Mouse (Mus musculus) thymus, adult 18-20 months (tissue): Measurements from ENCODE around the gene Natd1.
"Not testable (repeated sequence)": the region's sequence is repeated elsewhere in the genome, so short reads cannot be mapped to it uniquely, and the experiment has no call there.

ENCODE experiments used
- DNase-seq, 2 experiments: peaks; one replicate each; pipeline ENCODE4 v3.0.0; 2022; ENCODE audit warnings: mixed read lengths in 2 of 2

Natd1 gene

DNA sequence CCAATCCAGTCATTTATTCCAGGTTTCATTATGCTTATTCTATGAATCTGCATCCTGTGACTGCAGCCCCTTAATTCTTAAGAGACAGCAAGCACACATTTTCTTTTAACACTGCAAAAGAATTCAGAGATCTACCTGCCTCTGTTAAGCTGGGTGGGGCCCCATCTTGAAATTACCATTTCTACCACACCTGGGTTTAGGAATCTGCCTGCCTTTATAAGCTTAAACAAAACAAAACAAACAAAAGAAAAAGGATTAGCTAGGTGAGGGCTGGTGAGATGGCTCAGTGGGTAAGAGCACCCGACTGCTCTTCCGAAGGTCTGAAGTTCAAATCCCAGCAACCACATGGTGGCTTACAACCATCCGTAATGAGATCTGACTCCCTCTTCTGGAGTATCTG, 27.6 kb downstream of the Natd1 start:
- DNase-seq = not testable (repeated sequence)

GRCm38 (mm10) chr11:60882386-60882785, 32.2 kb downstream of the Natd1 start:
- DNase-seq = no peak

GRCm38 (mm10) chr11:60880559-60880958, 34.0 kb downstream of the Natd1 start:
- DNase-seq = no peak

DNA sequence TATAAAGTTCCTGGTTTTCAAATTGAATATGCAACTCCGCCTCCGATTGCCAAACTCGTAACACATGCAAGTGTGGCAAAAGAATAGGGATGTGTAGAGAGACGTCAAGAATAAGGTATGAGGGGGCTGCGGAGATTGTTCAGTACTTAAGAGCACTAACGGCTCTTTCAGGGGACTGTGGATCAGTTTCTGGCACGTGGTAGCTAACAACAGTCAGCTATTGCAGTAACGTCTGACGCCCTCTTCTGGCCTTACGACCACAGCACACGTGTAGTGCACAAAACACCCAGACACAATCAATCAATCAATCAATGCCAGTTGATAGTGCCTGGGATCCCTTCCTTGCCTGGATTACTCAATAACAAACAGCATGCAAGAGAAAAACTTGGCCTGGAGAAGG, 35.1 kb downstream of the Natd1 start:
- DNase-seq = peak; percentile 10 to 49

- DNase-seq = peak; percentile 96
Observed at GRCm38 (mm10) chr11:60878675-60879294, 35.8 kb downstream of the Natd1 start, which contains the start of gene Tmem11. Gene Tmem11, minus strand, starts transcription at chr11:60879272.

DNA sequence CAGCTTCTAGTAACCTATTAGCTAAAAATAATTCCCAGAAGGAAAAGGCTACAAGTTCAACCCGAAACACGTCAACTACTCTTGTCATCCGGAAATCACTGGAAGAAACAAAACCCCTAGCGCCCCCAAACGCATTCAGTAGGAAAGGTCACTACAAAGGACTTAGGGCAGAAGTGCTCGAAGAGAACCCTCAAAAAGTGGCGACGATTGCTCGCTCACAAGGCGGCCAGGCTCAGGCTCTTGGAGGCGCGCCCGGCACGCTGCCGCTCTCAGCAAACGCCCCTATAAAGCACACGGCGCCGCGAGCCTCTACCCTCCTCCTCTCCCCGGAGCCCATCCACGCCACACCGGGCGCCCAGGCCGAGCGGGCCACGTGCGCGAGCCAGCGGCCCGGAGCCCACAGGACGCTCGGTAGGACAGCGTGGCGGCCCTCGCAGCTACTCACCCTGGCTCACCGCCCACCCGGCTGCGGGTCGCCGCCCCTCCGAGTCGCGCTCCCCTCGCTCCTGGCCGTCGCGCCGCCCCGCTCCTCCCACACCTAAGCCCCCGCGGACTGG, 36.4 kb downstream of the Natd1 start:
- DNase-seq = peak in 1 of 2 experiments; percentile 36

- DNase-seq = no peak
Observed at GRCm38 (mm10) chr11:60873101-60873500, 41.4 kb downstream of the Natd1 start.

DNA sequence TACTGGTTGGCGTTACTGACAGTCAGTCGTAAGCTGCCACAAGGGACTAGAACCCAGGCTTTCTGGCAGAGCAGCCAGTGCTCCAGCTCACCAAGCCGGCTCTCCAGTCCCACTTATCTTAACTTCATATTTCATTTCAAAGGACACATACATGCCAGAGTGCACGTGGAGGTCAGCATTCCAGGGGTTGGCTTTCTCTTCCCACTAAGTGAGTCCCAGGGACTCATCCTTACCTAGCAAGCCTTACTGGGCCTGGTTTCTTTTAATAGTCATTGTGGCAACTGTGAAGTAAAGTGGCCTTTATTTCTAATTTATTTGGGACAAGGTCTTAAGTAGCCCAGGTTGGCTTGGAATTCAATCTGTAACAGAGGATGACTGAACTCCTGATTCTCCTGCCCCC, 43.1 kb downstream of the Natd1 start:
- no peak for DNase-seq

DNA sequence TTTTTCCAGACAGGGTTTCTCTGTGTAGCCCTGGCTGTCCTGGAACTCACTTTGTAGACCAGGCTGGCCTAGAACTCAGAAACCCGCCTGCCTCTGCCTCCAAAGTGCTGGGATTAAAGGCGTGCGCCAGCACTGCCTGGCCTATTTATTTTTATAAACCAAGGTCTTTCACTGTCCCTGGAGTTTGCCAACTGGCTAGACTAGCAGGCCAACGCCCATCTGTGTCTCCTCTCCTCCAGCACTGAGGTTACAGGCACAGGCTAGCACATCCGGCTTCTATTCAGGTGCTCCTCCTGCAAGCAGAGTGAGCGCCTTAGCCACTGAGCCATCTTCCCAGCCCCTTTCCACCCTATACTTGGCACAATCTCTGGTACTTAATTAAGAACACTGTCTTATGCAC, 45.1 kb downstream of the Natd1 start:
- DNase-seq = not testable (repeated sequence)

- no peak for DNase-seq
Observed at GRCm38 (mm10) chr11:60867904-60868303, 46.6 kb downstream of the Natd1 start.

DNA sequence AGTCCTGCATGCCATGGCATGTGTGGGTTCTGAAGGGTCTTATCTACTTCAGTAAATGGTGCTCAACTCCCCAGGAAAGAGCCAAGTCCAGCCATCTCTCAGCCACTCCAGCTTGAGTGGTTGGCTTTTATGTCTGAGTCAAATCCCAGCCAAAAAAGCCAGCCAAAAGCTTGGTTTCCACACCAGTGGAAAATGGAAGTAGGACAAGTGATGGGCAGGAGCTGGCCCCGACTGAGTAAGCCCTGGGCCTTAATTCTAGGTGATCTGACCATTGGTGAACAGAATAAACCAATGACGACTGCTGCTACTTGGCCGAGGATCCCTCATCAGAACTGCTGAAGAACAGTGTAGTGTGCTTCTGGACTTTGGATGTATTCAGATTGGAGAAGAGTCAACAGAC, 47.1 kb downstream of the Natd1 start:
- no peak for DNase-seq

GRCm38 (mm10) chr11:60866021-60866420, 48.5 kb downstream of the Natd1 start:
- DNase-seq = no peak

DNA sequence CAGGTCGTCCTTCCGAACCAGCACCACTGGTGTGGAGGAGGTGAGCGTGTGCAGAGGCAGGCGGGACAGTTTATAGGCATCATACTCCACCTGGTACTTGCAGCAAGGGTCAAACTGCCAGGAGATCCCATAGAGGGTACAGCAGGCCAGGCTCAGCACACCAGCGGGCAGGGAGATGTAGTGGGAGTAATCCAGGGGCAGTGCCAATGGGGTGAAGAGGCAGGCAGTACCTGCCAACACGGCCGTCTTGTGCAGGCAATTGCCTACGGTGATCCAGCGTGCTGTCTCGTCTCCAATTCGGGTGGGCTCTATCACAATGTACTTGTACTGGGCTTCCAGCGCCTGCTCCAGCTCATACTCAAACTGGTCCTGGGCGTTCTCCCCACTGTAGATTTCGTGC, 49.6 kb downstream of the Natd1 start:
- no peak for DNase-seq

GRCm38 (mm10) chr11:60864166-60864565, 50.4 kb downstream of the Natd1 start:
- DNase-seq = no peak

- DNase-seq = no peak
Observed at GRCm38 (mm10) chr11:60863196-60863595, 51.4 kb downstream of the Natd1 start.

- no peak for DNase-seq
Observed at GRCm38 (mm10) chr11:60861993-60862392, 52.6 kb downstream of the Natd1 start.

GRCm38 (mm10) chr11:60856587-60856986, 58.0 kb downstream of the Natd1 start:
- no peak for DNase-seq
